Mouse (Mus musculus): ENCODE data around the gene Osbpl9. TPM values are rescaled to one million over a fixed set of nuclear protein-coding genes. Genes with fewer than 3 reads are reported as not detected.

Gene Osbpl9
- polyA plus RNA-seq, 1 experiment from 2014 or later: 50.7 TPM

DNA sequence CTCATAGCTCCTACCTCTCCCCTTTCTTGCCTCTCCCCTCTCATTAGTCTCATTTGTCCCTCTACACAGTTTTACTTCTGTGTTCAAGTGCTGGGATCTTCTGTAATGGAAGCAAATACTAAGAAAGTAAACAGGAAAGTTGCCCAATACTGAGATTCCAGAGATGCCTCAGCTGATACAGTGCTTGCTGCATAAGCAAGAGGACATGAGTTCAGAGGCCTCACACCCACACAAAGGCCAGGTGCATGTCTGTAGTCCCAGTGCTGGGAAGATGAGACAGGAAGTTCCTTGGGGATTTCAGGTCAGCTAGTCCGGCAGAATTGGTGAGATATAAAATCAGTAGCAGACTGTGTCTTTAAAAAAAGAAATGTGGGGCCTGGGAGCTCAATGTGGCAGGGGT, 2.3 kb upstream of the Osbpl9 start:
- Histone ChIP-seq H3K9me3 (replicated peaks) (no peaks in the 10 kb centered on the region), H3K4me3 (no peak overlapping the region), H3K27ac (no peak overlapping the region), H3K4me2 (no peak overlapping the region), H3K9ac (no peak overlapping the region), H3K36me3 (no peaks in the 10 kb centered on the region), H3K27me3 (no peaks in the 10 kb centered on the region), H3K4me1 (replicated peaks) (peaks cover 10% of the 10 kb centered on the region)
- ATAC-seq (replicated peaks; ENCODE audit: insufficient number of reproducible peaks, insufficient read depth, low FRiP score, low read depth): no peak
- 39% methylated on average over 1 of the region's 1 CpGs for WGBS

DNA sequence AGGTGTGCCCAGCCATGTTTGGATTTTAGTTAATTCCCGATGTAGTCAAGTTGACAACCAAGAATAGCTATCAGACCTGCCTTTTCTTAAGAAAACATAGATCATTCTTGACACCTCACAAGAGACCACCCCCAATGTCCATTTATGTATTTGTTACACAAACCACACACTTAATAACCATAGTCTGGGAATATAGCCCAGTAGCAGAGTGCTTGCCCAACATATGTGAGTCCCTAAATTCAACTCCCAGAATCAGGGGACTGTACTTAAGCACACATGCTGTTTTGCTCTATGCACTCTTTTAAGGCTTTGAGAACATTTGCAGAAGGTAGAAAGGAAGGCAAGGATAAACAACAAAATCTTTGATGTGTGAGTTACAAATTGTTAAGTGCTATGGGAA, 1.9 kb upstream of the Osbpl9 start:
- no peak overlapping the region for H3K9ac ChIP-seq
- no peaks in the 10 kb centered on the region for H3K27me3 ChIP-seq
- H3K4me2 ChIP-seq: no peak overlapping the region
- H3K4me1 ChIP-seq (replicated peaks): peaks cover 10% of the 10 kb centered on the region
- no peaks in the 10 kb centered on the region for H3K36me3 ChIP-seq
- no peak overlapping the region for H3K27ac ChIP-seq
- no peaks in the 10 kb centered on the region for H3K9me3 ChIP-seq (replicated peaks)
- 89% methylated on average over 1 of the region's 1 CpGs for WGBS
- no peak overlapping the region for H3K4me3 ChIP-seq
- ATAC-seq (replicated peaks; ENCODE audit: insufficient number of reproducible peaks, insufficient read depth, low FRiP score, low read depth): no peak

DNA sequence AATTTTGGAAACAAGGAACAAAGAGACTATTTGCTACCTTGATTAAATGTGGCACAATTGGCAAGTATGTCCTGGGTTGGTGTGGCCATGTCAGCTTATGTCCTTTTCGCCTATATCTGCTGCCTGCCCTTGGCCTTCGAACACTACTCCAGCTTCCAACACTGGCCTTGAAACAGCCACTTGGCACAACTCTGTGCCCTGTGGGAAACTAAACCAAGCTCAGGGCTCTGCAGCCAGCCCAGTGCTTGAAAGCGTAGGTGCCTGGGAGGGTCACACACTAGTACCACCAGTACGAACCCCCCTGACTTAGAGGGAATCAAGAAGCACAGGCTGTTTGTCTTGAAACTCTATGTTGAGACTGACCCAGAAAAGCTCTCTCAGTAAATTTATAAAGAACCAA, 3.0 kb downstream of the Osbpl9 start:
- no peak for ATAC-seq (replicated peaks; ENCODE audit: insufficient number of reproducible peaks, insufficient read depth, low FRiP score, low read depth)
- no peaks in the 10 kb centered on the region for H3K9me3 ChIP-seq (replicated peaks)
- 93% methylated on average over 4 of the region's 4 CpGs for WGBS
- H3K9ac ChIP-seq: no peak overlapping the region
- no peak overlapping the region for H3K4me3 ChIP-seq
- H3K36me3 ChIP-seq: no peaks in the 10 kb centered on the region
- no peak overlapping the region for H3K27ac ChIP-seq
- peaks cover 15% of the 10 kb centered on the region for H3K4me1 ChIP-seq (replicated peaks)
- no peak overlapping the region for H3K4me2 ChIP-seq
- H3K27me3 ChIP-seq: no peaks in the 10 kb centered on the region

DNA sequence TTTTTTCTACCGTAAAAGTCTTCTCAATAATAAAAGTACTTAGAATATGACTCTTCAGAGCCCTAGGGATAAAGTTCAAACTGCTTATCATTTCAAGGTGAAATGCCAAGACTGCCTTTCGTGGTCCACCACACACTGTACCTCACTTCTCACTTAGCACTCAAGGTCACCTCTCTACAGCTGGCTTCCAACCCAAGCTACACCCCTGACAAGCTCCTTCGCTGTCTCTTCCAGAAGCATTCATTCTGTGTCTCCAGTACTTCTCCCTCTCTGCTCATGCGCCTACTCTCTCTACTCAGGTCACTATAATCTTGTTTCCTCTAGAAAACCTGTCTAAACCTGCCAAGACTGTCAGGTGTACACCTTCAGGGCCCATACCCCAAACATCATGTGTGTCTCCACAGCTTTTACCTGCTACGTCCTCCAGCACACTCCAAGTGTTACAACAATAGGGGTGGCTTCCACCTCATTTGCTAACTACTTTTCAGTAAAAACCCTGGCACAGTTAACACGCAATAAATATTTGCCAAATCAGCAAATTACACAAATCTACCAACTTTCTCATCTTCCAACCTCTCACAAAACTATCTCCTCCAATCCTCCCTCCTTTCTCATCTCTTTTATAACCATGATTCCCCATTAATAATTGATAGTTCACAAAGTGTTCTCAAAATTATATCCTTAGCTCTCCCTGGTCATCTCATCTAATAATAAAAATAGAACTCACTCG, 6.0 kb downstream of the Osbpl9 start:
- Histone ChIP-seq H3K9me3 (replicated peaks) (no peaks in the 10 kb centered on the region), H3K9ac (no peak overlapping the region), H3K27ac (no peak overlapping the region), H3K27me3 (no peaks in the 10 kb centered on the region), H3K4me2 (no peak overlapping the region), H3K4me1 (replicated peaks) (peaks cover 19% of the 10 kb centered on the region), H3K4me3 (no peak overlapping the region), H3K36me3 (no peaks in the 10 kb centered on the region)
- ATAC-seq (replicated peaks; ENCODE audit: insufficient number of reproducible peaks, insufficient read depth, low FRiP score, low read depth): no peak
- 67% methylated on average over 7 of the region's 7 CpGs for WGBS

DNA sequence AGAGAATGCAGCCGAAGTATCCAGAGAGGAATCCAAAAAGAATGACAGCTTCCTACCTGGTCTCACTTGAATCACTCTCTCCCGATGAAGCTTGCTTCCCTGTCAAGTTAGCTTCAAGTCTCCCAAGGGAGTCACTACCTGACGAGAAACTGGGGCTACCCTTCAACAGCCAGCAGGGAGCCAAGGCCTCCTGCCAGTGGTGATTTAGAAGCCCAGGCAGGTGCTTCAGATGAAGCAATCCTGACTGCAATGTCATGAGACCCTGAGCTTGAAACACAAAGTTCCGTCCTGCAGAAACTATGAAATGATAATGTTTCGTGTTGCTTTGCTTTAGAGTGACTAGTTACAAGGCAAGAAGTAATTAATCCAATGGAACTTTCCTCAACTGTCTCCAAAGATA, 8.2 kb downstream of the Osbpl9 start:
- H3K4me3 ChIP-seq: no peak overlapping the region

DNA sequence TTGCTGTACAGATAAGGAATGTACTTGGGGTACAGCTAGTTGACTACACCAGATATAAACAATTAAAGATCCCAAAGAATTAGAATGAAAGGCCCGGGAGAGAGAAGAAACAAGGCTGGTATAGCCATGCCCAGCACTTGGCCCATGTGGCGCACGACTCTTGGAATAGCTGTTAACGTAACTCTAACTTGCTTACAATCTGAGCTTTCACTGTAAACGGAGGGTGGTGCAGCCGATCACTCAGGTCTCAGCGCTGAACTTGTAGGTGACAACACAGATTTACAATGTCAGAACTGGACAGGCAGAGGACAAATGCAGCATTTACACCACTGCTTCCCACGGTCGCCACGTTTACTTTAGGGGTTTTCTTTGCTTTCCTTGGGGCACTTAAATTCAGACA, 10.5 kb downstream of the Osbpl9 start:
- H3K4me2 ChIP-seq: peak overlapping the region; percentile 31

More for the DNA sequence above, 8.2 kb downstream of the Osbpl9 start:
- Histone ChIP-seq H3K27me3 (no peaks in the 10 kb centered on the region), H3K9me3 (replicated peaks) (no peaks in the 10 kb centered on the region), H3K4me2 (no peak overlapping the region), H3K36me3 (no peaks in the 10 kb centered on the region), H3K4me1 (replicated peaks) (peaks cover 14% of the 10 kb centered on the region), H3K9ac (no peak overlapping the region), H3K27ac (no peak overlapping the region)
- 81% methylated on average over 5 of the region's 5 CpGs for WGBS
- no peak for ATAC-seq (replicated peaks; ENCODE audit: insufficient number of reproducible peaks, insufficient read depth, low FRiP score, low read depth)

DNA sequence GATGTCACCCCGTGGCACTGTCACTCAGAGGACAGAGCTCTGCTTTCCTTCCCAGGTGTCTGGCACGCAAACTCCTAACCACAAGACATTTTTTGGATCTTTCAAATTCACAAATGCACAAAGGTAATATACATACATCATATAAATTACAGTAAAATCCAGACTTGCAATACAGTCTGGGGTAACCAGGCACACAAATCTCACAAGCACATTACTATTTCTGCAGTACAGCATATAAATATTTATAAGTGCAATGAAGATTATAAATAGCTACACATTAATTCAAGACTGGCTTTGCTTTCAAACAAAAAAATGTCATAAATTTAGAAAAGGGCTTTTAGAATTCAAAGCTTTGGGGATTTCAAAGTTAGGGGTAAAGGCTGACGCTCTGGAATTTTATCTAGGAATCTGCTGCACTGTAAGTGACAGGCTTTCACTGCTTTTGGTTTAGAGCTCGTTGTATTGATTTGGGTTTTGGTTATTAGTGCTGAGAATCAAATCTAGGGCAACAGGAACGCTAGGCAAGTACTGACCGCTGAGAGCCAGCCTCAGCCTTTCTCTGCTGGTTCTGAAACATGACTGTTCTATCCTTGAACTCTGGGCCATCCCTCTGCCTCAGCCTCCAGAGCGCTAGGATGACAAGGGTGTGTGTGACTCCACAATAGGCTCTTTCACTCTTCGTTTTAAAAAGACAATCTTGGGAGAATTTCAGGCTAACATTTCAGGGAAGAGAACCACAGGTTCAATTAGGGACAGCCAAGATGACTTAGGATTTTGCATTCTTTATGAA, 16.3 kb downstream of the Osbpl9 start:
- H3K4me3 ChIP-seq: no peak overlapping the region
- no peak overlapping the region for H3K27ac ChIP-seq
- H3K9ac ChIP-seq: no peak overlapping the region
- no peak overlapping the region for H3K4me2 ChIP-seq
- WGBS: 65% methylated on average over 8 of the region's 8 CpGs
- no peaks in the 10 kb centered on the region for H3K9me3 ChIP-seq (replicated peaks)
- H3K36me3 ChIP-seq: no peaks in the 10 kb centered on the region
- no peaks in the 10 kb centered on the region for H3K27me3 ChIP-seq
- peaks cover 3% of the 10 kb centered on the region; the same call in 1 of the 2 replicates for H3K4me1 ChIP-seq (replicated peaks)
- ATAC-seq (replicated peaks; ENCODE audit: insufficient number of reproducible peaks, insufficient read depth, low FRiP score, low read depth): no peak

More for the DNA sequence above, 10.5 kb downstream of the Osbpl9 start:
- Histone ChIP-seq H3K27me3 (no peaks in the 10 kb centered on the region), H3K4me1 (replicated peaks) (peaks cover 12% of the 10 kb centered on the region), H3K27ac (peak overlapping the region; percentile 73), H3K9me3 (replicated peaks) (no peaks in the 10 kb centered on the region), H3K36me3 (no peaks in the 10 kb centered on the region), H3K9ac (no peak overlapping the region), H3K4me3 (no peak overlapping the region)
- 37% methylated on average over 10 of the region's 10 CpGs for WGBS
- ATAC-seq (replicated peaks; ENCODE audit: insufficient number of reproducible peaks, insufficient read depth, low FRiP score, low read depth): 0 out of 2 replicates have a peak, but pooled peaks have one; percentile 47

DNA sequence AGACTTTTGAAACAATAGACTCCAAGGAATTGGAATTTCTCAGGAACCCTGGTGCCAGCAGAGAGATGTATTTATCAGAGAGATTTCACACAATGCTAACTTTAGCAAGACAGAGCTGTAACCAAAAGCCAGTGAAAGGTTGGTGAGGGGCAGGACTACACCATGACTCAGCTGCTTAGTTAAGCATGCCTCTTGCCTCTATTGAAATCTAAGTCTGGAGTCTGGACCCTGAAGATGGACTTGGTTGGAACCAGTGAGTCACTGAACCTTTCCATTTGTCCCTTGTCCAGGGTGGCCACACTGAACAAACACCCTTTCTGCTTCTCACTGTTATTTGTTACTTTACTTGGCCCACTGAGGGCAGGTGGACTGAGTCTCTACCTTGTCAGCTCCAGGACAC, 26.4 kb downstream of the Osbpl9 start:
- no peaks in the 10 kb centered on the region for H3K9me3 ChIP-seq (replicated peaks)
- H3K9ac ChIP-seq: no peak overlapping the region
- ATAC-seq (replicated peaks; ENCODE audit: insufficient number of reproducible peaks, insufficient read depth, low FRiP score, low read depth): no peak
- H3K4me3 ChIP-seq: no peak overlapping the region
- no peaks in the 10 kb centered on the region for H3K27me3 ChIP-seq
- H3K4me1 ChIP-seq (replicated peaks): peaks cover 21% of the 10 kb centered on the region
- no peak overlapping the region for H3K4me2 ChIP-seq
- no peak overlapping the region for H3K27ac ChIP-seq
- no peaks in the 10 kb centered on the region for H3K36me3 ChIP-seq

DNA sequence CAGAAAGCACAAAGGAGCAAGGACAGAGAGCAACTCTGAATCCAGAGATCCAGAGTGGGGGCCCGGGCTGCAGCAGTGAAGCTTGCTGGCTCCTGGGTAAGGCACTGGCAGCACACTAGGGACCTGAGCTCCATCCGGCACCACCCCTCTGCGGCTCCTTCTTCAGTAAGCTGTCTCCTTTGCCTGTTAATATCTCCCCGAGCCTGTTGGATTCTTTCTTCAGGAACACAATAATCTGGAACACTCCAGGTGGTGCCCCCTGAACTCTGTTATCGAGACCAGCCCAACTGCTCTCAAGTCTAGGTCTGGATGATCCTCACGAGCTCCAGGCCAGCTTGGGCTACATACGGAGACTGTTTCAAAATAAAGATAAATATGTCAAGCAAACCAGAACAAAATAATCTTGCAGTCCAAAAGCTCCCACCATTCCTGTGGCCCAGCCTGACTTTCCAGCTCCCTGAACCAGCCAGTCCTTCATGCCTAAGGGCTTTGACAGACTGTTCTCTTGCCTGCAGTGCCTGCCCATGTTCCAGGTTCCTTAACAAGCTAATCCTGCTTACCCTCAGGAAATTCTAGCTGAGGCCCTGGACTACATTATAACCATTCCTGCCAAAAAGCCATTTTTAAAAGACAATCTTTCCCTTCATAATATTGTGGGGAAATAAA, 28.2 kb downstream of the Osbpl9 start:
- H3K4me1 ChIP-seq (replicated peaks): peaks cover 21% of the 10 kb centered on the region
- H3K4me2 ChIP-seq: no peak overlapping the region
- 48% methylated on average over 7 of the region's 7 CpGs for WGBS
- no peaks in the 10 kb centered on the region for H3K36me3 ChIP-seq
- H3K27ac ChIP-seq: peak overlapping the region; percentile 39
- ATAC-seq (replicated peaks; ENCODE audit: insufficient number of reproducible peaks, insufficient read depth, low FRiP score, low read depth): no peak
- no peaks in the 10 kb centered on the region for H3K9me3 ChIP-seq (replicated peaks)
- no peaks in the 10 kb centered on the region for H3K27me3 ChIP-seq
- H3K9ac ChIP-seq: no peak overlapping the region
- no peak overlapping the region for H3K4me3 ChIP-seq

DNA sequence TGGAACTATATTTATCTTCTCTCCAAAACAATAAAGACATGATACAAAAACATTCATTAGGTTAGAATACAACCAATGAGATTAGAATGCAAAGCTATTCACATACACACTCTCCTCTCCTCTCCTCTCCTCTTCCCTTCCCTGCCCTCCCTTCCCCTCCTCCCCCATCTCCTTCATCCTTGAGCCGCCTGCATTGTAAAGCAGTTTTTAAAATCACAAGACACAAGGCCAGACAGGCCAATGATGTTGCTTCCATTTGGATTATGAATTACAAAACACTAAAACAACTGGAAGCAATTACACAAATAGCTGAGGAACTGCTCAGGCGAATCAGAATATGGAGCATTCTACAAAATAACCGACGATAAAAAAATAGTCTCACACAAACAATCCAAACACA, 28.7 kb downstream of the Osbpl9 start:
- no peaks in the 10 kb centered on the region for H3K9me3 ChIP-seq (replicated peaks)
- H3K27ac ChIP-seq: peak overlapping the region; percentile 39; the same call in 1 of the 2 replicates
- H3K4me3 ChIP-seq: no peak overlapping the region
- H3K9ac ChIP-seq: no peak overlapping the region
- no peak for ATAC-seq (replicated peaks; ENCODE audit: insufficient number of reproducible peaks, insufficient read depth, low FRiP score, low read depth)
- no peaks in the 10 kb centered on the region for H3K27me3 ChIP-seq
- 87% methylated on average over 4 of the region's 4 CpGs for WGBS
- H3K4me1 ChIP-seq (replicated peaks): peaks cover 21% of the 10 kb centered on the region
- no peak overlapping the region for H3K4me2 ChIP-seq
- no peaks in the 10 kb centered on the region for H3K36me3 ChIP-seq

DNA sequence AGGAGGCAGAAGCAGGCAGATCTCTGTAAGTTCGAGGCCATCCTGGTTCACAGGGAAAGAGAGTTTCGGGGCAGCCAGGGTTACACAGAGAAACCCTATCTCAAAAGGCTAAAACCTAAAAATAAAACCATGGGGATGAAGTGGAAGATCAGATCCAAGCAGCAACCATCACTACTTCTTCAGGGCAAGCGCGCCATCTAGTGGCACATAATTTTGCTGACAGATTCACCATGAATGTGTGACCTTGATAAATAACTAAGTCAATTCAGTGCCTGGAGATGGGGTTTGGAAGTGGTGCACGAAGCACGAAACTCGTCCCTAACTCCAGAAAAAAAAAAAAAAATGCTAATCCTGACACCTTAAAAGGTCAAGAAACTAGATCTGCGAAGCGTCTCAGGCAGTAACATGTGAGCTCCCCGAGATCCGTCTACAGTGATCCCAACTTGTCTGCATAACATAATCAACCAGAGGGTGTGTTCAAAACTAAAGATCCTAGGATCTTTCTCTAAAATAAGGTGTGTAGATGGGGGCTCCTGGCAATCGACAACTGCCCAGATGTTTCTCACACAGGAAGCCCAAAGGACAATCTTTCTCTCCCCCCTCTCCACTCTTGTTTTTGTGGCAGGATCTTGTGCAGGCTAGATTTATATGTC, 36.4 kb downstream of the Osbpl9 start:
- Histone ChIP-seq H3K27ac (no peak overlapping the region), H3K4me3 (no peak overlapping the region), H3K36me3 (no peaks in the 10 kb centered on the region), H3K4me1 (replicated peaks) (peaks cover 7% of the 10 kb centered on the region), H3K4me2 (no peak overlapping the region), H3K9me3 (replicated peaks) (no peaks in the 10 kb centered on the region), H3K27me3 (no peaks in the 10 kb centered on the region), H3K9ac (no peak overlapping the region)
- WGBS: 28% methylated on average over 12 of the region's 12 CpGs
- ATAC-seq (replicated peaks; ENCODE audit: insufficient number of reproducible peaks, insufficient read depth, low FRiP score, low read depth): no peak
